Mouse (Mus musculus): ENCODE measurements around the gene Lrrc63. TPM values are rescaled to one million over a fixed set of nuclear protein-coding genes. Genes with fewer than 3 reads are reported as not detected.

Gene Lrrc63
- polyA plus RNA-seq, 1 experiment: not detected

GRCm38 (mm10) chr14:75045184-75045583, 85.5 kb downstream of the Lrrc63 start:
- TF ChIP-seq POLR2A (IDR thresholded peaks at IDR 0.05; ENCODE audit: borderline replicate concordance, control insufficient read depth, low read depth, low read length) (no peak), CTCF (IDR thresholded peaks at IDR 0.05; ENCODE audit: control insufficient read depth, insufficient read depth, low read length) (no peak)
- WGBS: 26% methylated on average over 7 of the region's 7 CpGs
- Histone ChIP-seq H3K27ac (ENCODE audit: control insufficient read depth, insufficient read depth, low read depth, low read length, poor library complexity) (peak overlapping the region; percentile 19; the same call in 1 of the 2 replicates), H3K4me1 (ENCODE audit: control insufficient read depth, insufficient read depth, low read length) (peaks cover 3% of the 10 kb centered on the region; the same call in 1 of the 2 replicates), H3K4me3 (replicated peaks; ENCODE audit: control insufficient read depth, low read depth, low read length) (no peak overlapping the region)

DNA sequence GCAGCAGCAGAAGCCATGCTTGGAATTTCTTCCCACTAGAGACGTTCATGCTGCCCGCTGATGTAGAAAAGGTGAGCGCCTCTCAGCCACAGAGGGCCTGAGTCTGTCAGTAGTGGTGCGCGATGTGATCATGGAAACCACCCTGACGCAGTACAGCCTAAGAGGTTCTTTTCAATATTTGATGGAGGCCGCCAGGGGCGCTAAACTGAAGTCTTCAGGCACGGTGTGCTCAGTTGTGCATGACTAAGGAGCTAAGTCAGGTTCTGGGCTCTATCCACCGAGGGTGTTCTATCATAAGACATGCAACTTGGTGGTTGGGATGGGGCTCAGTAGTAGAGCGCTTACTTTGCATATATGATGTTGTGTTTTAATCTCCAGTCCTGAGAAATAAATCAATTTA, 95.2 kb downstream of the Lrrc63 start:
- 90% methylated on average over 11 of the region's 11 CpGs for WGBS
- Histone ChIP-seq H3K27ac (ENCODE audit: control insufficient read depth, insufficient read depth, low read depth, low read length, poor library complexity) (no peak overlapping the region), H3K4me3 (replicated peaks; ENCODE audit: control insufficient read depth, low read depth, low read length) (no peak overlapping the region), H3K4me1 (ENCODE audit: control insufficient read depth, insufficient read depth, low read length) (peaks cover 8% of the 10 kb centered on the region)
- no peak for TF ChIP-seq POLR2A (IDR thresholded peaks at IDR 0.05; ENCODE audit: borderline replicate concordance, control insufficient read depth, low read depth, low read length)

Other genes starting within 250 kb of the Lrrc63 start
- 7.9 and 9.2 TPM in 2 replicates for gene Lrch1, start 183.0 kb downstream of the Lrrc63 start, polyA plus RNA-seq (2011; ENCODE audit: insufficient read depth, insufficient read length, low replicate concordance, missing spikeins)
- 8.8 and 14.0 TPM in 2 replicates for gene Rubcnl, start 114.9 kb downstream of the Lrrc63 start, polyA plus RNA-seq (2011; ENCODE audit: insufficient read depth, insufficient read length, low replicate concordance, missing spikeins)
- 67.5 and 169 TPM in 2 replicates for gene Lcp1, start 220 bp upstream of the Lrrc63 start, polyA plus RNA-seq (2011; ENCODE audit: insufficient read depth, insufficient read length, low replicate concordance, missing spikeins)
- gene Cpb2, start 111.4 kb upstream of the Lrrc63 start, polyA plus RNA-seq (2011; ENCODE audit: insufficient read depth, insufficient read length, low replicate concordance, missing spikeins): 1.8 TPM in 1 of 2 replicates, not detected in the other
- gene Zc3h13, start 153.5 kb upstream of the Lrrc63 start, polyA plus RNA-seq (2011; ENCODE audit: insufficient read depth, insufficient read length, low replicate concordance, missing spikeins): 14.6 and 19.1 TPM in 2 replicates

All from bone marrow, adult 2 months (tissue).